Mouse (Mus musculus): ENCODE data around the gene Ccl22.
A peak's percentile ranks its signal among the peaks of the same experiment; 100 is the strongest.

Gene Ccl22

DNA sequence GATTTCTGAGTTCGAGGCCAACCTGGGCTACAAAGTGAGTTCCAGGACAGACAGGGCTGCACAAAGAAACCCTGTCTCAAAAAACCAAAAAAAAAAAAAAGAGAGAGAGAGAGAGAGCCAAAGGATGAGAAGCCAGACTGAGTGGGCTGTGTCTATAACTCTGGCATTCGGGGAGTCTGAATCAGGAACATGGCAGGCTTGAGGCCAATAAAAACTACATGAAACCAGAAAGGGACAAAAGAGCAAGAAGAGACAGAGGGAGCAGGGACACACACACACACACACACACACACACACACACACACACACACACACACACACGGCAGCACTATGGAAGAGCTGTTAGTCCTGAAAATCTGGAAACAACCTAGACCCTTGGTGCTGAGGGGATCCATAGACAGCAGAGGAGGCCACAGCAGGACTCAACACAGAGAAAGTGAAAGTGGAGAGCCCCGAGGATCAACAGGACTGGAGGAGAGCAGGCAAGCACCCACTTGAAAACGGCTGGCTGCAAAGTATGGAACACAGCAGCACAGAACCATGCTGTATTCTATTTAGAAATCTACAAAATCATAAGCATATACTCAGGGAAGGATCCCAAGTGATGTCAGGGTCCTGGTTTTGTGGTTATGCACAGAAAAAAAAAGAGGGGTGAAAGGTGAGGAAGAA is 9.8 kb upstream of the Ccl22 start:
- DNase-seq, result peak; percentile 28

DNA sequence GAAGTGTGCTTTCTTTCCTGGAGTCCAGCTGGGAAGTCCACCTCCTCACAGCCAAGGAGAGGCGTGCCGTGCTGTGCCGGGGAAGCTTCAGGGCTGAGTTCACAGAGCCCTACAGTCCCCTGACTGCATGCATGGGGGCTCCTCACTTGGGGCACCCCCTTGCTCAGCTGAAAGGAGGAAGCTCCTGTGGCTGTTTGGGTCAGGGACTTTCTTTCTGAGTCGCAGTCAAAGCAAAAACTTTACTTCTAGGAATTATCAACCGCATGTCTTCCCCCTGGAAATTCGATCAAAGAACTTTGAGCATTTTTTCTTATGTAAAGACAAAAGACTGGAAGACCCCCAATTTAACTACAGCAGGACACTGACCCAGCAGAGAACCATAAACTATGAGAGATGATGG is 5.6 kb upstream of the Ccl22 start:
- DNase-seq, result no peak

DNA sequence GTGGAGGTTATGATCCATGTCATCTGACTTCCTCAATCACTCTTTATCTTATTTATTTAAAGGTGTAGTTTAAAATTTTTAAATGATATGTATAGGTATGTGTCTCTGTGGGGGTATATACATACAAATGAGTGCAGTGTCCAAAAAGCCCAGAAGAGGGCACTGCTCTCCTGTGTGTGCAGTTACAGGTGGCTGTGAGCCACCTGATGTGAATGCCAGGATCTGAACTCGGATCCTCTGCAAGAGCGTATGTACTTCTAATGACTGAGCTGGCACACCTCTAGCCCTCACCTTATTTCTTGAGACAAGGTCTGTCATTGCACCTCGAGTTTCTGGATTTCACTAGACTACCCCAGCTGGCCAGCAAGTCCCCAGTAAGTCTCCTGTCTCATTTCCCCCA is 4.8 kb upstream of the Ccl22 start:
- DNase-seq, result no peak

DNA sequence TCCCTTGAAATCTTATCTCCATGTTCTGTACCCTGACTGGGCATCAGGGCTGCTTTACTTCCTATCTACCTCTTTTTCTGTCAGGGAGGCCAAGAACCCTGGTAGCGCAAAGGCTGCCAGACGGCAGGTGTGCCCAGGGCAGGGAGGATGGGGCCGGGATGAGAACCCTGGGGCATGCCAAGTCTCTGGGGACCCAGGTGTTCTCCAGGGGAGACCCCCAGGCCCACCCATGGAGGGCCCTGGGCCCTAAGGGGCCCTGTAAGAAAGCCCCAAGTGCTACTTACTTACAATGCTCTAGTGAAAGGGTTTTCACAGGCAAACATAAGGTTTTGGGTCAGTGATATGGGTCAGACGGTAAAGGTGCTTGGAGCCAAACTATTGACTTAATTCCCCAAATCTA is 3.7 kb upstream of the Ccl22 start:
- no peak for DNase-seq

DNA sequence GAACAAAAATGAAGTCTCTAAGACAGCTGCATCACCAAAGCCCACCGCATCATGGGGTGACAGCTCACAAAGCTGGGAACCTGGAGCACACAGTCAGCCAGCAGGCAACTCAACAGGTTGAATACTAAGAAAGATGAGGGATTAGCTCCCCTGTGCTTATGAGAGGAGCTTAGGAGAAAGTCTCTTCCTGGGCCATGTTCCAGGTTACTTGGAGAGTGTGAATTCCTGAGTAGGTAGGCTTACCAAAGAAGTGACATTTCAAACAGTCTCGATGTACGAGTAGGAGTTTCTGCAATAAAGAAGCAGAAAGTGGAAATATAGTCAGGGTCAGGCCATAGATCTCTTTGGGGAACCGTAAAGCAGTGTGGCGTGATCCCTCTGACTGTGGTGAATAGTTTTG is 906 bp upstream of the Ccl22 start:
- DNase-seq, result no peak

DNA sequence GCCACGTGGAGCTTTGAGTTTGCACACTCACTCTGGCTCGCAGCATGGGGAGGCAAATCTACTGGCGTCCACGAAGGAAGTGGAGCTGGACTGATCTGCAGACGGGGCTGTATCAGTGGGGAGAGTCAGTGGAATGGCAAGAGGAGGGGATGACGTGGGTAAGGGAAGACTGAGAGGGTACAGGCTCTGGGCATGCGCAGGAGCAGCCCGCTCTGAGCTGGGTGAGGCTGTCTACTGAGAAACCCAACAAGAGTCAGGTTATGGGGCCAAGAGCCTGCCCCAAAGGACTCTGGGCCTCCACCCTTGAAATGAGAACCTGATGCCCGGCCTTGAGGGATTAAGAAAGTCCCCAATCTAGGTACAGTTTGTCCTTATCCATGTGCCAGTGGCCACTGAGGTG is 418 bp upstream of the Ccl22 start:
- no peak for DNase-seq

DNA sequence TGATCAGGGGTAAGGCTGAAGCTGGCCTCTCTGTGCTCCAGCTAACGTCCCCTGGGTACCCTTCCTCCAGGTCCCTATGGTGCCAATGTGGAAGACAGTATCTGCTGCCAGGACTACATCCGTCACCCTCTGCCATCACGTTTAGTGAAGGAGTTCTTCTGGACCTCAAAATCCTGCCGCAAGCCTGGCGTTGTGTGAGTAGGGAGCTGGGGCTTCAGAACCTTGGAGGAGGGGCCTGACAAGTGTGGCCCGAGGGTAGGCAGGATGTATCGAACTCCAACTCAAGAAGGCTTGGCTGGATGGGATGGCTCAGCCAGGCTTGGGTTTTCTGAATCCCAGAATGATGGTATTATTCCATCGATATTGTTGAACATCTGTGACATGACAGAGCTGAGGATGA is 1.4 kb downstream of the Ccl22 start:
- DNase-seq, result no peak

DNA sequence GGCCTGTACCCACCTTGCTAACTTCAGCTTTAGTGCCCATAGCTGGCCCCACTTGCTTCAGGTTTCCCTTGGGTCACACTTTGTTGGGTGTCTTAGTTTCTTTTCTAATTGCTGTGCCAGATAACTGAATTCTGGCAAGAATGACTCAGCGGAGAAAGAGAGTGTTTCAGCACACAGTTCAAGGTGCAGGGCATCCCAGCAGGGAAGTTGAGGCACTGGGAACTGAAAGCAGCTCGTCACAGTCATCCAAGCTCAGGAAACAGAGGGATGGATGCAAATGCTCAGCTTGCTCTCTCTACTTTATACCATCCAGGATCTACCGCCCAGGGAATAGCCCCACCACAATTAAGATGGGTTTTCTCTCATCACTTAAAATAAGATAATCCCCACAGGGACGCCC is 3.0 kb downstream of the Ccl22 start:
- DNase-seq, result no peak

DNA sequence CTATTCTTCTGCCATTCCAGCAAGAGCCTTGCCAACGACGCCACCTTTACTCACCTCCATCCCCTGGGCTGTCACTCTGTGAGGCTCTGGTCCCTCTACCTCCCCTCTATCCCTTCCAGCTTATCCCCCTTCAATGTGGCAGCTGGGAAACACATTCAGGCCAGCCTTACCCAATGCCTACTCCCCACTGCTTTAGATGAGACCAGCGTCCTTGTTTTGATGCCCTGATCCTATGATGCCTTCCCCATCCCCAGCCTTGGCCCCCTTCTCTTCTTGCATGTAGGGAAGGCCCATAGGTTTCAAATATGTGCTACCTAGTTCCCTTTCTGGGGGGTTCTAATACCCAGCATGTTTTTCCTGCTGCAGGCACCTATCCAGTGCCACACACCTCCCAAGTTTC is 4.6 kb downstream of the Ccl22 start:
- no peak for DNase-seq

DNA sequence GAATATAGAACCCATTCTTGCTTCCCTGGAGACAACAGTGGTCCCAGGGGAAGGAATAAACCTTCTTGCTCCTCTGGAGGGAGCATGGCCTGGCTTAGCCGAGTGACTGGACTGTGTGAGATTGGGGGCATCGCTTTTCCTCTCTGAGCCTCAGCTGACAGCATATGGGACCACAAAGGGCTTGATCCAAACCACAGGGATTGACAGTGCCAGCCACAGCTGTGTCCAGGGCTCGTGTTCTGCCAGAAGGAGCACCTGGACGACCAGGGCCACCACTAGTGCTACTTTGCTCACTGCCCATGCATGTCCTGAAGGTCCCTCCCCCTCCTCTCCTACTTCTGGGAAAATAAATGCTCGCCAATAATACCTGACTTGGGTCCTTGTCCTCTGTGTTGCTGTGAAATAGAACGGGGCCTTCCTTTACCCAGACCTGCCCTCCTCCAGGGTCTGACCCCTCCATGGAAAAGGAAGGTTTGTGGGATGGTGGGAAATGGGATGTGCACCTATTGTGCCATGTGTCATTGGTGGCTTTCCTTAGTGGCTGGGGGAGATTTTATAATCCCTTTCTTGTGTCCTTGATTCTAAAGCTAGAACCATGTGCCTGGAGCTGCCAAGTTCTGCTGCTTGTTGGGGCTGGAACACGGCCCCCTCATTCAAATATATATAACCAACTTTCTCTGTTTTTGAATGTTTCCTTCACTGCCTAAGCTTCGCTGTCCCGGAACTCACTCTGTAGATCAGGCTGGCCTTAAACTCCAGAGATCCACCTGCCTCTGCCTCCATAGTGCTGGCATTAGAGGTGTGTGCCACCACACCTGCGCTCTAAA is 5.8 kb downstream of the Ccl22 start:
- DNase-seq, result no peak

DNA sequence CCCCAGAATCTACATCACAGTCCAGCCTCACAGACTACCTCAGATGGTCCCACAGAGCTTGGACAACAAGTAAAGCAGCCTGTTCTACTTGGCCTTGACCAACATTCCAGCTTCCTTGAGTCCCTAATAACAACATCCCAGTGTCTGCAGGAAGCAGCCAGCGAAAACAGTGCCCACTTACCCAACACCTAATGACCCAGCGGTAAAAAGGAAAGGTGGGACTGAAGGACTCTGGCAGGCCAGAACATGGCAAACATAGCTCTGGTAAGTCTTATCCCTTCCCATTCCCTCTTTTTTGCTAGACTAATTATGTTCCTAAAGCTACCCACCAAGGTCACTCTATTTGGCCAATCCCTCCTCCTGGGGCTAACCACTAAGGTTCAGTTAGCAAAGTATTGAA is 8.6 kb downstream of the Ccl22 start:
- no peak for DNase-seq

DNA sequence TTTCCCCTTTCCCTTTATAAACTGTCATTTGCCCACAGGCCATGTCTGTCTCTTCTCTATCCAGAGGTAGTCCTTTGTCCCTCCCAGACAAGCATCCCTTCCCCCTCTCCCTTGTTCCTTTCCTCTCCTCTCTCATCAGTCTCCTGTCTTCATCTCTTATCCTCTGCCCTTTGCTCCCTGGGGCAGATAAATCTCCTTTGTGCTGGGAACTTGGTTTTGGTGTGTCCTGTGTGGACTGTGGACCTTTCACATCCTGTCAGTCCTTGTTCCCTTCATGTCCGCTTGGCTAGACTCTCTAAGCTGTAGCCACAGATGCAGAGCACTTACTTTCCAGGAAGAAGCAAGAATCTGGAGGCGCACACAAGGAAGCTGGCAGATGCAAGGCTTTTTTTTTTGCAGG is 9.1 kb downstream of the Ccl22 start:
- no peak for DNase-seq

DNA sequence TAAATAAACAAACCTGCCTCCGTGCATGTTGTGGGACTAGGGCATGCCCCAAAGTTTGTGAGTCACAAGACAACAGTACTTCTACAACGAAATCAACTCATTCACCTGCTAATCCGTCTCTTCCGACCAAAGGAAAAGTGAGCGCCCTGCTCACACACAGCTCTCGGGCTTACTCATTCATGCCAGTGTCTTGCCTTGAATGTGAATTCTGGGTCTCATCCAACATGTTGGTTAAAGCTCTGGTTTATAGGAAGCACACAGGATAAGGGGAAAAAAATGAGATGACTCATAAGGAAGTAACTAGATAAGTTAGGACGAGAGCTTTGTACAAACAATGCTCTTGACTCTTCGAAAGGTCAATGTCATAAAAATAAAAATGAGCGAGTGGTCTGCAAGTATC is 21.6 kb downstream of the Ccl22 start:
- DNase-seq, result no peak

DNA sequence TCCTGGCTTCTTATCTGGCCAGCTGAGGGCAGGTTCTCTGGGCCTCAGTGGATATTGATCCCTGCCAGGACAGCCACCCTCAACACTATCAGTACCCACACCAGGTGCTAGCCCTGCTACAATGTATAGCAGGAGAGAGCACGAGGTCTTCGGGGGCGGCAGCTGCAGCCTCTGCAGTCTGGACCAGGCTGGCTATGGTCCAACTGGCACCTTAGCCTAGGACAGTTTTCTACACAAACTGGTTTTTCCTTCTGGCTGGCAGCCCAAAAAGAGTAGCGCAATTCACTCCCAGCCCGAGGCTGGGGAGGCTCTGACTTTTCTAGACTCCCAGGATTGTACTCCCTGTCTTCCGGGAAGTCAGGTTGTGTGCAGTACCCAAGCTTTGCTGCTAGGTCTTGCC is 25.6 kb downstream of the Ccl22 start:
- DNase-seq, result peak; percentile 71

DNA sequence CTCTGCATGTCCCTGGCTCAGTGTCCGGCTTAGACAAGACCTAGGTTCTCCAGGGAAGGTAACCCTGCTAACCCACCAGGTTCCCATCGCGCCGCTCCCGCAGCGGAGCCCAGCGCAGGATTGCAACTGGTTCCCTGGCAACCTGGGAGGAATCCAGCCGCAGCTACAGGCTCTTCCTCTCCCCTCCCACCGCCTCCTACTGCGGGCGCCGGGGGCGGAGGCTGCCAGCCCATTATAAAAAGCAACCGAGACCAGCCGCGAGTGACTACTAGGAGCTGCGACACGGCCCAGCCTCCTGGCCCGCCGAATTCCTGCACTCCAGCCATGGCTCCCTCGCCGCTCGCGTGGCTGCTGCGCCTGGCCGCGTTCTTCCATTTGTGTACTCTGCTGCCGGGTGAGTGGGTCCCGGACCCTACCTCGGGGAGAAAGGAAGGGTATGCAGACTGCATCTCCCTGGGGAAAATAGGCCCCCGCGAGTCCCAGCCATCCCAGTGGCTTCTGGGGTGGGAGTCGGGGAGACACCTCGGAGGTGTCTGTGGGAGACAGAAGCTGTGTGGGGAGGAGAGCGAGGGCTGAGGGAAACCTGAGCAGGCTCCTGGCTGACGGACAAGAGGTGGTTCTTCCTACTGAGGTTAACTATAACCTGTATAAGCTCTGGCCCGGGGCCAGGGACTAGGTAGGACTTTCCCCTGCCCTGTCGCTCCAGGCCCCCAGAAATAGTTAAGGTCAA is 26.7 kb downstream of the Ccl22 start, which contains the start of gene Cx3cl1:
Gene Cx3cl1, plus strand, starts transcription at position 69 of the 730 bp plus-strand sequence.
- peak; percentile 92 for DNase-seq

DNA sequence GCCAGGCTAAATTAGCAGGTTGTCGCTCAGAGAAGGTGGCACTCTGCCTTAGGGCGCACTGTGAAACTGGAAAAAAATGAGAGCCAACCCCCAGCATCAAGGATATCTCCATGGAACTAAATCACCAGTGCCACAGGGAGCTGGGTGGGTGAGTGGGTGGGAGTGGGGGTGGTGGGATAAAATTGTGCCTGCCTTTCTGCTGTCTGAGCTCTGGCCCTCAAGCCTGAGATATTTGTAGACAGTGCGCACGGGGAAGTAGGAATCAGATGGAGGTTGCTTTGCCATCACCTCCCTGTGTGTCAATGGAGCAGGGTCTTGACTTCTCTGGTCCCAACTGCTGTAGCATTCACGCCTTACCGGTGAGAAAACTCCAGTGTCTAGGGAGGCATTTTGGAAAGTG is 27.7 kb downstream of the Ccl22 start:
- DNase-seq, result no peak

DNA sequence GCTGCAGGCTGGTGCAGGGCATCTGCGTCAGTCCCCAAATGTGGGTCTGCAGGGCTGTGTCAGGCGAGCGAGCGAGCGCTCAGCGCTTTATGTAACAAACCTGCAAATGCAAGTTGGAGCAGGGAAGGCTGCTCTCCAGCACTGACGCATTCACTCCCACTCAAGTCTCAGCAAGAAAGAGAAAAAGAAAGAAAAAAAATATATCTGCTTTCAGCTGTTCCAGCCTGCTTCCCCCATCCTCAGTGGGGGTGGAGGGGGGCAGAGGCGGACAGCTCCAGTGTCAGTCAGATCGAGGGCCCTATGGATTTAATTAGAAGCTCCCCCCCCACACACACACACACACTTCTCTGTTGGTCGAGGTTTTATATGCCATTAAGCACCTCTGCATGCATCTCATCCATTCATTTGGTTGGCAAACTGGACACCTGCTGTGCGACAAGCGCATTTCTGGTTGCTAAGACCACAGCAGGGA is 28.3 kb downstream of the Ccl22 start:
- no peak for DNase-seq

DNA sequence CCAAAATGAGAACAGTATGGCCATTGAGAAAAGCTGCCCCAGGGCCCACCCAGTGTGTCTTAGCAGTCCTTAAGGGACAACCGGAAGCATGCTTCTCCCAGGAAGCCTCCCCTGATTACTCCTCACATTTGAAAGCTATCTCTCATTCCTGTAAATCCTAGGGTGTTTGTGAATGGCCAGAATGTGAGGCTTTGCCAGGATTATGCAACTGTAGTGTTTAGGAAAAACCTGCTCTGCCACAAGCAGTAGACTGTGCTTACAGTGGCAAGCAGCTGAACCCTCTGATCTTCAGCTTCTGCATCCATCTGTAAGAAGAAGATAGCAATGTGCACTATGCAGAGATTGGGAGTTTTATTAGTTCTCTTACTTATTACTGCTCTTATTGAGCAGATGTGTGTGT is 29.2 kb downstream of the Ccl22 start:
- no peak for DNase-seq

DNA sequence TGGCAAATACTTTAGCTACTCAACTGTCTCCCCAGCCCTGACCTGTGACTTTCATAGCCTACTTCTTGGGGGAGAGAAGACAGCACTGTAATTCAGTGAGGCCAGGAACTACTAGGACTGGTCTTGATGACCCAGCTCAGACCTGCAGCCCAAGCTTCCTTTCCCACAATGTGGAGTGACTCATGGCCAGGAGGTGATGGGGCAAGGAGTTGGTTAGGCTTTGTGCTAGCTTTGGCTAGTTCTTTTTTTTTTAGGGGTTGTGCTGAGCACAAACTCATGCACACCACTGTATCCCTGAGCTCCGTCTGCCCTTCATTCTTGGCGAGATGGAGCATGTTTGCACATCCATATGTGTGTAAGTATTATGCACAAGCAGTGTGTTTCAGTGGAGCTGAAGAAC is 31.0 kb downstream of the Ccl22 start:
- DNase-seq, result no peak

DNA sequence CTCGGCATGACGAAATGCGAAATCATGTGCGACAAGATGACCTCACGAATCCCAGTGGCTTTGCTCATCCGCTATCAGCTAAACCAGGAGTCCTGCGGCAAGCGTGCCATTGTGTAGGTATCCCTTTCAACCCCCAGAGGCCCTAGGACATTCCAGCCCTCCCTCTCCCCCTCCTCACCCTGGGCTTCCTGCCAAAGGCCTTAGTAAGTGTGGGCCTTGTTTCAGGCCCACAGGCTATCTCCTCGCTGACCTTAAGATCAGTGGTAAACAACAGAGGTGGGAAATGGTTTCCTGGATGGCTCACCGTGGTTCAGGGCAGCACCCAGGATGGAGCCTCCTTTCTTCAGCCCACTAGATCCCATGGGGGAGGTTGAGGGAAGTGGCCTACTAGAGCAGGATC is 32.6 kb downstream of the Ccl22 start:
- no peak for DNase-seq

DNA sequence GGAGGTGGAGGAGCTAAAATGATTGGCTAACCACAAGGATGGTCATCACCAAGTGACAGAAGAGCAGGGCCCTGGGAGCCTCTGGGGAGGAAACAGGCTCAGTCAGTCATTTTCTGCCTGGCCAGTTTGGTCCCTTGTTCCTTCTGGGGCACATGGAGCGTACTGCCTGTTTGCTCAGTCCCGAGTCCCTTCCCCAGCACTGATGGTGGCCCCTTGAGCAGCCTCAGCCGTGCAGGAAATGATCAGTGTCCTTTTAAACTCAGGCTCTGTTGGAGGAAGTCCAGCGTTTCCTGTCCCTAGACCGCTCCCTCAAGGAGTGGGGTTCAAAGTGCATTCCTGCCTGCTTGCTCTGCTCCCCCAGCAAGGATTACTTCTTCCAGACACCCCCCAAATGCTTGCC is 33.1 kb downstream of the Ccl22 start:
- DNase-seq, result peak; percentile 73

DNA sequence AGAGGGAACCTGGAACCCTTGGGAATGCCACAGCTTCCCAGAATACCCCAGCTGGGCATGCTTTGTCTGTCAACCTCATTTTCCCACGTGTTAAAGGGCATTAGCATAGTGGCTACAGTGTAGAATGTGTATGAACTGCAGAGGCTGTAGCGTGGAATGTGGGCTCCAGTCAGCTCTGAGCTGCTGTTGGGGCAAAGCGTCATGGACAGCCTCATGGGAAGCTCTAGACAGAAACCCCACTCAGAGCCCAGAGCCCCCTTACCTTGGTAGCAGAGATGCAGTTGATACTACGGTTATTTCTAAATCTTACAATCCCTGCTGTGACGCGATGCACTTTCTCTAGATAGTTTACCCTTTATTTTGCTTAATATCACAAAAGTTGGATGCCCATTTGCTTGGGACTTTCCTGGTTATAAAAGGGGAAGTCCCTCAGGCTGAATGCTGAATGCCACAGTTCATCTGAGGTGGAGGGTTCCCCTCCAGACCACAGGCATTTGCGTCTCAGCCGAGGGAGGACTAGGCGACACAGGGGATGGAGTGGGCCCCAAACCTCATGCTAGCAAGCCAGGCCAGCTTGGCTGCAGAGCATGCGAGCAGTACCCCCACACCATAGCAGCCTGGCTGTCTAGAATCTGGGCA is 33.6 kb downstream of the Ccl22 start:
- DNase-seq, result no peak

DNA sequence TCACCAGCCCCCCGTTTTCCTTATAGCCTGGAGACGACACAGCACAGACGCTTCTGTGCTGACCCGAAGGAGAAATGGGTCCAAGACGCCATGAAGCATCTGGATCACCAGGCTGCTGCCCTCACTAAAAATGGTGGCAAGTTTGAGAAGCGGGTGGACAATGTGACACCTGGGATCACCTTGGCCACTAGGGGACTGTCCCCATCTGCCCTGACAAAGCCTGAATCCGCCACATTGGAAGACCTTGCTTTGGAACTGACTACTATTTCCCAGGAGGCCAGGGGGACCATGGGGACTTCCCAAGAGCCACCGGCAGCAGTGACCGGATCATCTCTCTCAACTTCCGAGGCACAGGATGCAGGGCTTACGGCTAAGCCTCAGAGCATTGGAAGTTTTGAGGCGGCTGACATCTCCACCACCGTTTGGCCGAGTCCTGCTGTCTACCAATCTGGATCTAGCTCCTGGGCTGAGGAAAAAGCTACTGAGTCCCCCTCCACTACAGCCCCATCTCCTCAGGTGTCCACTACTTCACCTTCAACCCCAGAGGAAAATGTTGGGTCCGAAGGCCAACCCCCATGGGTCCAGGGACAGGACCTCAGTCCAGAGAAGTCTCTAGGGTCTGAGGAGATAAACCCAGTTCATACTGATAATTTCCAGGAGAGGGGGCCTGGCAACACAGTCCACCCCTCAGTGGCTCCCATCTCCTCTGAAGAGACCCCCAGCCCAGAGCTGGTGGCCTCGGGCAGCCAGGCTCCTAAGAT is 34.3 kb downstream of the Ccl22 start:
- DNase-seq, result no peak

Data from kidney, adult 18-20 months (tissue).